Mouse (Mus musculus) liver, embryonic 15.5 days (tissue): ENCODE results near the gene Lrig1. TPM values are rescaled to one million over a fixed set of nuclear protein-coding genes. Genes with fewer than 3 reads are reported as not detected.

Source experiments
- ATAC-seq: fragments of 200-750 bp; cut with Nextera tagmentation; 2 replicates; pipeline ENCODE4 v1.8.0; 2017; ENCODE audit warnings: moderate number of reproducible peaks, mild to moderate bottlenecking, moderate library complexity; ENCODE audit not compliant: insufficient read depth
- H3K27ac ChIP-seq: fragments of 300-500 bp; sonication (generic); replicated peaks from 2 replicates; pipeline ENCODE4 v1.5.1; 2015; ENCODE audit warnings: mild to moderate bottlenecking, inconsistent platforms
- H3K27me3 ChIP-seq: fragments of 300-500 bp; sonication (generic); 2 replicates; pipeline ENCODE4 v1.6.1; 2015; ENCODE audit warnings: mild to moderate bottlenecking, inconsistent platforms
- H3K36me3 ChIP-seq: fragments of 300-500 bp; sonication (generic); replicated peaks from 2 replicates; pipeline ENCODE4 v1.6.1; 2015; ENCODE audit warnings: moderate library complexity, mild to moderate bottlenecking, inconsistent platforms
- H3K4me1 ChIP-seq: fragments of 300-500 bp; sonication (generic); replicated peaks from 2 replicates; pipeline ENCODE4 v1.6.1; 2015; ENCODE audit warnings: inconsistent platforms
- H3K4me2 ChIP-seq: fragments of 300-500 bp; sonication (generic); 2 replicates; pipeline ENCODE4 v1.6.1; 2015; ENCODE audit warnings: moderate library complexity, mild to moderate bottlenecking, inconsistent platforms
- H3K4me3 ChIP-seq: fragments of 300-500 bp; sonication (generic); replicated peaks from 2 replicates; pipeline ENCODE4 v1.5.1; 2015; ENCODE audit warnings: mild to moderate bottlenecking, inconsistent platforms
- H3K9ac ChIP-seq: fragments of 300-500 bp; sonication (generic); 2 replicates; pipeline ENCODE4 v1.6.1; 2015; ENCODE audit warnings: moderate library complexity, mild to moderate bottlenecking, inconsistent platforms
- H3K9me3 ChIP-seq: fragments of 300-500 bp; sonication (generic); replicated peaks from 2 replicates; pipeline ENCODE4 v1.6.1; 2016; ENCODE audit warnings: inconsistent platforms
- WGBS: fragments of 180-500 bp; shearing (Covaris S2); methylation state at CpG from one replicate; pipeline ENCODE4 v1.1.7; 2015; ENCODE audit warnings: mixed read lengths; ENCODE audit not compliant: insufficient replicate concordance; 5-methylcytosine and 5-hydroxymethylcytosine counted together
- polyA plus RNA-seq: library from polyadenylated mRNA; unstranded; fragments of >200 nt; fragmentation: Nextera tagmentation; extraction: Ambion mirVana; gene quantifications from 2 replicates; pipeline ENCODE4 v1.2.1, GENCODE M21; 2015

Gene Lrig1
- polyA plus RNA-seq, 1 experiment from 2014 or later: 2.7 TPM

DNA sequence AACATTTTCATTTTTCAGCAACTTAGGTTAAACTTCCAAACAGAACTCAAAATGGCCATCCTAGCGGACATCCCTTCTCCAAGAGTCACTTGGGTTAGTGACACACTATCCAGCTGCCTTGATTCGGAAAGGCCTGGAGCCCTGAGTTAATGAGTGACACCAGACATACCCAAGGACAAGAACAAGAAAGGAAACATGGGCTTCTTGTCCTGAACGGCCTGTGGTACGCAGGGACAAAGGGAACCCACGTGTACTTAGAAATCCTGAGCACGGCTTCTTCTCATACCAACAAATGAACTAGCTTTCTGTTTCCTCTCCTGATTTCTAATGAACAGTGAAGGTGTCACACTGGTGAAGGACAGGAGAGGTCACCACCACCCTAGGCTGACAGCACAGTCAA, 85.6 kb downstream of the Lrig1 start:
- Histone ChIP-seq H3K9me3 (no peaks in the 10 kb centered on the region), H3K27ac (no peak overlapping the region), H3K36me3 (peaks cover 8% of the 10 kb centered on the region; the same call in 1 of the 2 replicates), H3K4me3 (no peak overlapping the region), H3K9ac (no peak overlapping the region), H3K4me1 (no peaks in the 10 kb centered on the region), H3K4me2 (no peak overlapping the region), H3K27me3 (no peaks in the 10 kb centered on the region)
- no peak for ATAC-seq
- WGBS: 80% methylated on average over 6 of the region's 6 CpGs

DNA sequence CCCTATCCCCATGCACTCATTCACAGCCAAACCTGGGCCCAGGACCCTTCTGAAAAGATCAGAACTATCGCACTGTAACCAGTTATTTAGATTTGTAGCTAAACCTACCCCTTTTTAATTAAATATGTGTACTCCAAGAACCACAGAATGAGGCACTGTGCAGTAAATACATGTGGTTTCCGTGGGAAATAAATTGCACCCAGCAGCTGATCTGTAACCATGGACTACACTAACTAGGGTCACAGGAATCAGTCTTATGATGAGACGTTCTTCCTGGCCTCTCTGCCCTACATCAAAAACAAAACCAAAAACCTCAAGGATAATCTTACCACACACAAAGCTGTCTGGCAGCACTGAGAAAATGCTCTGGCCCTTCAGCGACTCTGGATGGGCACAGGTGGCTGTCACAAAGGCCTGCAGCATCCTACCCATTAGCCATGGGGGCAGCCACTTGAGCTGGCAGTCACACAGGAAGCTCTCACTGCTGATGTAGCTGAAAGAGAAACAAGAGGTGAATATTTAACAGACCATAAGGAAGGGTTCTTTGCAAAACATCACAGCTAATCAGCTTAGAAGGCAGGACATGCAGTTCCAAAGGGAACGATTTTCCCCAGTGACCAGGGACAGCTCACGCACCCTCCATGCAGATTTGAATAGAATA, 86.6 kb downstream of the Lrig1 start:
- Histone ChIP-seq H3K36me3 (peaks cover 8% of the 10 kb centered on the region; the same call in 1 of the 2 replicates), H3K4me2 (no peak overlapping the region), H3K4me1 (no peaks in the 10 kb centered on the region), H3K9ac (no peak overlapping the region), H3K27ac (no peak overlapping the region), H3K9me3 (no peaks in the 10 kb centered on the region), H3K27me3 (no peaks in the 10 kb centered on the region), H3K4me3 (no peak overlapping the region)
- ATAC-seq: no peak
- 68% methylated on average over 6 of the region's 6 CpGs for WGBS

DNA sequence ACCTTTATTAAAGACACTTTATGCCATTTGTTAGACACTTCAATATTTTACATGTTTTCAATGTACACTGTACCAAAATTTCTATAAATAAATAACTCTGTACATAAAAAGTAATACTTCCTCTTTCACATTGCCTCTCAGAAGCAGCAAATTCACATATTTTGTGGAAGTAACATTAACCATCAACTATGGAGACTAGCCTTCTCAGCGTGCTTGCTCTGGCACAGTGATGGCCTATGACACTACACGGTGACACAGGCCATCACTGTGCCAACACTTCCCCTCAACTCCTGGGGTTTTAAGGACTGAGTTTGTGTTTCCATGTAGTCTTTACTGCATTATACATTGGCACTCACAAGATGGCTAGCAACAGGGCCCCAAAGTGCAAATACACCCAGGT, 95.4 kb downstream of the Lrig1 start:
- H3K9ac ChIP-seq: no peak overlapping the region
- H3K27ac ChIP-seq: no peak overlapping the region
- H3K9me3 ChIP-seq: no peaks in the 10 kb centered on the region
- H3K27me3 ChIP-seq: no peaks in the 10 kb centered on the region
- H3K4me3 ChIP-seq: no peak overlapping the region
- peaks cover 15% of the 10 kb centered on the region; the same call in 1 of the 2 replicates for H3K36me3 ChIP-seq
- H3K4me2 ChIP-seq: no peak overlapping the region
- WGBS: 58% methylated on average over 2 of the region's 2 CpGs
- ATAC-seq: no peak
- H3K4me1 ChIP-seq: no peaks in the 10 kb centered on the region

DNA sequence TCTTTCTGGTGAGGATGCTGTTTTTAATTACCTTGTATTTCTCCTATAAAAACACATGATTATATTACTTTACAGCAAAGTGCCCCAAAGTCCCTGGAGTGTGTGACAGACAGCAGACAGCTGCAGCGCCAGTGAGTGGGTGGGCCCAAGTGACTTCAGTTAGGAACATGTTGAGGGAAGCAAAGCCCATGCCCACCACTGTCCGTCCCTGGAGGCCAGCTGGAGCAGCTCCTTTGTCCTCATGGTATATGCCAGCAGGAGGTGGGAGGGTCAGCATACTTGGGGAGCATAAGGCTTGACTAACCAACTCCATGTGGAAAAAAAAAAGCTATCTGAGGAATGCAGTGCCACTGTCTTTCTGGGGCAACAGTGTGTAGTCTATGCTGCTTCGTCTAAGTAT, 95.9 kb downstream of the Lrig1 start:
- 62% methylated on average over 3 of the region's 3 CpGs for whole genome bisulfite sequencing
- Histone ChIP-seq H3K27ac (no peak overlapping the region), H3K27me3 (no peaks in the 10 kb centered on the region), H3K9me3 (no peaks in the 10 kb centered on the region), H3K4me1 (no peaks in the 10 kb centered on the region), H3K36me3 (peaks cover 13% of the 10 kb centered on the region; the same call in 1 of the 2 replicates), H3K9ac (no peak overlapping the region), H3K4me2 (no peak overlapping the region), H3K4me3 (no peak overlapping the region)
- no peak for ATAC-seq

DNA sequence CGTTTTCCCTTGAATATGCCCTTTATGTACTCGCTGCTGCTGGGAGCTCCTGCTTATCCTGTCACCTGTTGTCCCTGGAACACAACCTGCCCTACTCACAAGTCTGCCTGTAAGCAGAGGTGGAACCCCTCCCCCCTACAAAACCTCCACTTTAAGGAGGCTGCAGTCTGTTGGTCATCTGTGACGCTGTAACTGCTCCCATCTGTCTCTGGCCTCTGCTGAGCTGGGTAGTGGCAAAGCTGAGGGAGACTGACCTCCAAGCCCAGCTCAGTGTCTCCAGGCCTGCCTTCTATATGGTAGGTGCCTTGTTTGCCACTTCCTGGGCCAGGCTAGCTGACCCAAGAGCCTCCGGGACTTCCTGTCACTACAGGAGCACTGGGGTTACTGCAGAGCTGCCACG, 98.1 kb downstream of the Lrig1 start:
- no peaks in the 10 kb centered on the region for H3K27me3 ChIP-seq
- ATAC-seq: no peak
- no peak overlapping the region for H3K4me2 ChIP-seq
- no peak overlapping the region for H3K9ac ChIP-seq
- WGBS: 61% methylated on average over 5 of the region's 5 CpGs
- no peak overlapping the region for H3K4me3 ChIP-seq
- peaks cover 13% of the 10 kb centered on the region; the same call in 1 of the 2 replicates for H3K36me3 ChIP-seq
- no peaks in the 10 kb centered on the region for H3K4me1 ChIP-seq
- H3K27ac ChIP-seq: no peak overlapping the region
- no peaks in the 10 kb centered on the region for H3K9me3 ChIP-seq

DNA sequence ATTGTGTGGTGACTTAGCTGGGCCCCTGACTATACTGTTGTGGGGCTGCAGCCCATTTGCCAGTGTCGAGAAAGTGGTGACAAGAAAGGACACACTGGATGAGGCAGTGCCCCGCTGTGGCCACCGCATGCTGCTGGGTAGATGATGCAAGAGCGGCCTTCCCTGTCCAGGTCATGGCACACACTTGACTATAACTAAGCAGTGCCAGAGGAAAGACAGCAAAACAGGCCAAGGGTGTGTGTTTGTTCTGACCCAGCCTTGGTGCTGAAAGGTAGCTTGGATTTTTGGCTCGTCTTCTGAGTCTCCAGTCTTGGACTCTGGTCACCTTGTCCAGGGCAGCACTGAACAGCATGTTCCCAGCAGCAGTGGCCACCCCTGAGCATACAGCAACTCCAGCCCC, 98.9 kb downstream of the Lrig1 start:
- Histone ChIP-seq H3K9me3 (no peaks in the 10 kb centered on the region), H3K27ac (no peak overlapping the region), H3K4me3 (no peak overlapping the region), H3K4me1 (no peaks in the 10 kb centered on the region), H3K36me3 (peaks cover 11% of the 10 kb centered on the region; the same call in 1 of the 2 replicates), H3K9ac (no peak overlapping the region), H3K27me3 (no peaks in the 10 kb centered on the region), H3K4me2 (no peak overlapping the region)
- ATAC-seq: no peak
- WGBS: 74% methylated on average over 5 of the region's 5 CpGs

DNA sequence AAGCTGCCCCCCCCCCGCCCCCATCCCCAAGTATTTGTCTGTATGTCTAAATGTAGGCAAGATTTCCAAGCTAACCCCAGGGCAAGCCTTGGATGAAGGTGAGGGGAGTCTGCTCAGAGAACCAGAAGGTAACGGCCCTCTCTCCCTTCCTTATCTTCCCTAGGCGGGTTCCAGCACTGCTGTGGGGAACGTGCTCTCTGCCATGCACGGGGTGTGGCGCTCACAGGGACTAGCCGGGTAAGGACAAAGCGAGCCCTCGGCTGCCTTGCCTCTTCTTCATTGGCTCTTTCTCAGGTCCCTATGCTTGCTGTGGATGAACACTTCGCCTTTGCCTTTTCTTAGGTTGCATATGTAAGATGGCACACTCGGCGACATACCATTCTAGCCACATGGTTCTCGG, 100.9 kb downstream of the Lrig1 start:
- WGBS: 70% methylated on average over 13 of the region's 13 CpGs
- ATAC-seq: peak; percentile 51

DNA sequence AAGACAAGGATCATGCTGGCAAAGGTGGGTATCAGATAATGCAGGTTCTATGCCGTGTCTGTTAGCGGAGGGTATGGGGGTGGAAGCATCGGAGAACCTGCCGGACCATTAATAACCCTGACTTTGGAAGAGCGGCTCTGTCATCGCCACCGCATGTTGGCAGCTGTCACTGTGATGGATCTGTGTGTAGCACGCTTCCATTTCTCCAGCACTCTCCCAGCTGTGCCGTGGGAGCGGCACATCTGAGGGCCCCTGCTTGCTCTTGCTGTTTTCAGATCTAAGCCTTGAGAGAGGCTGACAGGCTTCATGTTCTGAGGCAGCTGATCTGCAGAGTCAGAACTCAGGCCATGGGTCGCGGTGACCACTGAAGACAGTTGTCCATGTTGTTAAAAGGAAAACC, 101.5 kb downstream of the Lrig1 start:
- no peak overlapping the region for H3K4me3 ChIP-seq
- no peaks in the 10 kb centered on the region for H3K27me3 ChIP-seq
- no peak for ATAC-seq
- 88% methylated on average over 12 of the region's 12 CpGs for WGBS
- H3K27ac ChIP-seq: no peak overlapping the region
- no peak overlapping the region for H3K9ac ChIP-seq
- no peaks in the 10 kb centered on the region for H3K4me1 ChIP-seq
- H3K4me2 ChIP-seq: no peak overlapping the region
- H3K36me3 ChIP-seq: no peaks in the 10 kb centered on the region
- H3K9me3 ChIP-seq: no peaks in the 10 kb centered on the region

More for the DNA sequence above, 100.9 kb downstream of the Lrig1 start:
- no peak overlapping the region for H3K4me2 ChIP-seq
- H3K9ac ChIP-seq: no peak overlapping the region
- H3K27ac ChIP-seq: no peak overlapping the region
- no peak overlapping the region for H3K4me3 ChIP-seq
- H3K9me3 ChIP-seq: no peaks in the 10 kb centered on the region
- no peaks in the 10 kb centered on the region for H3K27me3 ChIP-seq
- no peaks in the 10 kb centered on the region for H3K4me1 ChIP-seq
- peaks cover 4% of the 10 kb centered on the region; the same call in 1 of the 2 replicates for H3K36me3 ChIP-seq

DNA sequence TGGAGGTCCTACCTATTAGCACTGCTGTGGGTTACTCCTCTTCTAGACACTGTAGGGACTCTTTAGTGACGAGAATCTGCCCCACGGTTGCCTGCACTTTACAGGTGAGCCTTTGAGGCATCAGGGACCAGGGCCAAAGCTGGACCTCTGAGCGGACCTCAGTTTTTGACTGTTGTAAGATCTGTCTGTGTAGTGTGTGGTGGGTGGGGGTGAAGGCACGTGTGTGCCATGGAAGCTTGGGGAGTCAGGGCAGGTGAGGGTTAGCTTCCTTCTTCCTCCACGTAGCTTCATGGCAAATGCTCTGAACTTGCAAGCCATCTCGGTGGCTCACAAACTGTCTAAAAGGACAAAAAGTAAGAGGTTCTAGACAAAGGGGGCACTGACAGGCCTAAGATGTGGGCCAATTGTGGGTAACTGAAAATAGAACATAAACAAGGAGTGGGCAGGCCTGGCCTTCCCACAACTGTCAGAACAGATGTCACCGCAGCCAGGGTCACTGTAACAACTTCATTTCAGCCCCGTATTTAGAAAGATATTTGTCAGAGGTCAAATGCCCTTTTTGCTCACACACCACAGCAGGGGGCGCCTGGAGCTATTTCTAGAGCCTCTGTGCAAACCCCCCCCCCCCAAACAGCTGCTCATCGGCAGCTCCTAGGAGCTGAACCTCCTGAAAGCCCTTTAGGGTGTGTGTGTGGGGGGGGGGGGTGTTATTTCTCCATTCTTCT, 103.0 kb downstream of the Lrig1 start:
- Histone ChIP-seq H3K4me1 (no peaks in the 10 kb centered on the region), H3K4me2 (no peak overlapping the region), H3K27me3 (no peaks in the 10 kb centered on the region), H3K9me3 (no peaks in the 10 kb centered on the region), H3K4me3 (no peak overlapping the region), H3K9ac (no peak overlapping the region), H3K27ac (no peak overlapping the region), H3K36me3 (no peaks in the 10 kb centered on the region)
- 65% methylated on average over 10 of the region's 10 CpGs for WGBS
- no peak for ATAC-seq

DNA sequence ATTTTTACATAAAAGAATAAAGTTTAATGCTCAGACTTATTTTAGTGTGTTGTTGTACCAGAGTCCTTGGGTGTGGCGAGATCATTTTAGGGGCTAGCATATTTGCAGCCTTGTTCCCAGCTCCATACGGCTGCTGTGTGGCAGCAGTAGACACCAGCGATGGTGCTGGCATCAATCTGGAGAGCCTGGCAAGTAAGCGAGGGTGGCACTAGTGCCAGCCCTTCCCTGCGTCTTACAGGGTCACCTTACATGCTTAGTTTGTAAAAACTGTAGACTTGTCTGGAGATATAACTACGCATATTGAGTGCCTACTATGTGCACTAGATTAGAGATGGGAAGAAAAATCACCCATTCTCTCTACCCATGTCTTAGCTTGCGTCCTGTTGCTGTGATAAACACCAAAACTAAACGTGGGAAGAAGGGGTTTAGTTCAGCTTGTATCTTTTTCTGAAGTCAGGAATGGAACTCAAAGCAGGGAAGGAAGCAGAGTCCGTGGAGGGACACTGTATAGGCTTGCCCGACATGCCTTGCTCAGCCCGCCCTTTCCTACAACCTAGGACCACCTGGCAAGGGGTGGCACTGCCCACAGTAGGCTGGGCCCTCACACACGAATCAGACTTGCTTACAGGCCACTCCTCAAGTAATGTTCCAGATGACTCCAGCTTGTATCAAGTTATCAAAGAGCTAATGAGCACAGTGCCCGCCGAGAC, 103.8 kb downstream of the Lrig1 start:
- H3K4me3 ChIP-seq: no peak overlapping the region
- H3K36me3 ChIP-seq: no peaks in the 10 kb centered on the region
- H3K9ac ChIP-seq: no peak overlapping the region
- no peaks in the 10 kb centered on the region for H3K4me1 ChIP-seq
- no peaks in the 10 kb centered on the region for H3K27me3 ChIP-seq
- ATAC-seq: no peak
- 68% methylated on average over 14 of the region's 14 CpGs for WGBS
- H3K4me2 ChIP-seq: no peak overlapping the region
- H3K9me3 ChIP-seq: no peaks in the 10 kb centered on the region
- no peak overlapping the region for H3K27ac ChIP-seq

DNA sequence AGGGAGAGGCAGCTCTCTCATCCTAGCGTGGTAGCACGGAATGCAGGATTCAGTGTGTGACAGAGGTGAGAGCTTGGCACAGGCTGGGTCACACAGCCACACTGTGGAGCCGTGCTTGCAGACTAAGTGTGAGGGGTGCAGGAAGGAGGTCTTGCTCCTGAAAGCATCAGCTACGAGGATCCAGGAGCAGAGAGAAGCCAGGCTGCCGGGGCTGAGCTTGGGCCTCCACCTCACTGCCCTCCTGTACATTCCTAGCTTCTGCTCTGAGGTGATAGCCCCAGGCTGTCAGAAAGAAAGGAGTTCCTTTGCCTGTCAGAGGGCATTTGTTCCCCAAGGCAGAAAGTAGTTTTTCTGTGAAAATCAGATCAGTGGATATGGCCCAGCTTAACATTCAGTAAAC, 104.8 kb downstream of the Lrig1 start:
- WGBS: 70% methylated on average over 5 of the region's 5 CpGs
- no peak overlapping the region for H3K4me2 ChIP-seq
- no peaks in the 10 kb centered on the region for H3K36me3 ChIP-seq
- no peak overlapping the region for H3K4me3 ChIP-seq
- no peak overlapping the region for H3K27ac ChIP-seq
- ATAC-seq: no peak
- H3K4me1 ChIP-seq: no peaks in the 10 kb centered on the region
- no peak overlapping the region for H3K9ac ChIP-seq
- H3K9me3 ChIP-seq: no peaks in the 10 kb centered on the region
- H3K27me3 ChIP-seq: no peaks in the 10 kb centered on the region
